Mouse (Mus musculus) spleen, adult 2 months (tissue): Measurements from ENCODE around the gene Acta1.

Experiments used
- CTCF ChIP-seq: fragments of 200-500 bp; IDR thresholded peaks from 2 replicates; pipeline ENCODE4 v1.5.1; 2011; ENCODE audit warnings: mild to moderate bottlenecking, inconsistent platforms; ENCODE audit not compliant: insufficient read depth, insufficient read length, insufficient replicate concordance; ENCODE audit errors: extremely low read depth
- POLR2A ChIP-seq: fragments of 200-500 bp; IDR thresholded peaks from 2 replicates; pipeline ENCODE4 v1.6.1; 2011; ENCODE audit warnings: low read depth, low read length, inconsistent platforms

GRCm38 (mm10) chr8:123914635-123915034 is 20.1 kb upstream of the Acta1 start:
- TF ChIP-seq CTCF, result no peak
- TF ChIP-seq POLR2A, result no peak
